Mouse (Mus musculus) intestine, postnatal 0 days (tissue): ENCODE data around the gene Zfp791. TPM values are rescaled to one million over a fixed set of nuclear protein-coding genes. Genes with fewer than 3 reads are reported as not detected.
"Not testable (repeated sequence)": the region's sequence is repeated elsewhere in the genome, so short reads cannot be mapped to it uniquely, and the experiment has no call there.

ENCODE experiments used
- ATAC-seq: fragments of 200-750 bp; cut with Nextera tagmentation; 2 replicates; pipeline ENCODE4 v1.8.0; 2017; ENCODE audit warnings: mild to moderate bottlenecking, moderate TSS enrichment, moderate library complexity
- H3K27ac ChIP-seq: fragments of 300-500 bp; sonication (generic); 2 replicates; pipeline ENCODE4 v1.5.1; 2014; ENCODE audit warnings: mild to moderate bottlenecking, low read depth, low read length, moderate library complexity
- H3K27me3 ChIP-seq: fragments of 300-500 bp; sonication (generic); replicated peaks from 2 replicates; pipeline ENCODE4 v1.6.1; 2014; ENCODE audit warnings: low read length, mixed read lengths; ENCODE audit not compliant: control insufficient read depth, insufficient read depth
- H3K36me3 ChIP-seq: fragments of 300-500 bp; sonication (generic); 2 replicates; pipeline ENCODE4 v1.6.1; 2014; ENCODE audit warnings: mild to moderate bottlenecking, moderate library complexity; ENCODE audit not compliant: control insufficient read depth, insufficient read depth
- H3K4me1 ChIP-seq: fragments of 300-500 bp; sonication (generic); replicated peaks from 2 replicates; pipeline ENCODE4 v1.6.1; 2014; ENCODE audit warnings: antibody characterized with exemption, low read length, mixed read lengths; ENCODE audit not compliant: control insufficient read depth, insufficient read depth
- H3K4me2 ChIP-seq: fragments of 300-500 bp; sonication (generic); replicated peaks from 2 replicates; pipeline ENCODE4 v1.6.1; 2014; ENCODE audit warnings: low read depth, mild to moderate bottlenecking, moderate library complexity
- H3K4me3 ChIP-seq: fragments of 300-500 bp; sonication (generic); 2 replicates; pipeline ENCODE4 v1.5.1; 2014; ENCODE audit warnings: low read depth, low read length
- H3K9ac ChIP-seq: fragments of 300-500 bp; sonication (generic); 2 replicates; pipeline ENCODE4 v1.6.1; 2014; ENCODE audit warnings: mild to moderate bottlenecking, low read depth, low read length
- H3K9me3 ChIP-seq: fragments of 300-500 bp; sonication (generic); 2 replicates; pipeline ENCODE4 v1.6.1; 2016; ENCODE audit warnings: mixed run types; ENCODE audit not compliant: control insufficient read depth
- CTCF ChIP-seq: sonication (generic); IDR thresholded peaks from 2 replicates; pipeline ENCODE4 v1.5.1; 2016; ENCODE audit warnings: low read depth, mild to moderate bottlenecking, control low read depth, antibody characterized with exemption, moderate library complexity
- WGBS: fragments of 180-500 bp; shearing (Covaris S2); extraction: QIAGEN DNeasy Blood & Tissue Kit; methylation state at CpG from one replicate; pipeline ENCODE4 v1.1.7; 2014; 5-methylcytosine and 5-hydroxymethylcytosine counted together
- polyA plus RNA-seq: library from polyadenylated mRNA; unstranded; fragments of >200 nt; fragmentation: Nextera tagmentation; extraction: Ambion mirVana; gene quantifications from 2 replicates; pipeline ENCODE4 v1.2.1, GENCODE M21; 2015

Gene Zfp791
- polyA plus RNA-seq, 1 experiment from 2014 or later = 1.4 TPM

DNA sequence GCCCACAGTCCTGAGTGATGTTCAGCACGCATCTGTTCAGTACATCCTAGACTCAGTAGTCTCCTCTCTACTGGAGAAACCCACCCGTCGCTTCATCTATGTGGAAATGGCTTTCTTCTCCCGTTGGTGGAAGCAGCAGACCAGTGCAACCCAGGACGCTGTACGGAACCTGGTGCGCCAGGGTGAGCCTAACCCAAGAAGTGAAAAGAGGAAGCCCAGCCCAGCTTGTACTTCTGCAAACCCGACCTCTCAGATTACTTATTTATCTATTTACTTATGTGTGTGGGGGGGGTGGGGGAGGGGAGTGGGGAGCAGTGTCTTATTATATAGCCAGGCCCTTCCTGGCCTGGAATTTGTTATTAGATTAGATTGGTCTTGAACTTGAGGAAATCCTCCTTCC, 38.3 kb downstream of the Zfp791 start:
- Histone ChIP-seq H3K9me3 (no peaks in the 10 kb centered on the region), H3K4me3 (0 out of 2 replicates have a peak overlapping the region, but pooled peaks have one; percentile 86), H3K27ac (no peak overlapping the region), H3K27me3 (no peaks in the 10 kb centered on the region), H3K9ac (no peak overlapping the region), H3K36me3 (peaks cover 41% of the 10 kb centered on the region), H3K4me2 (peak overlapping the region; percentile 87), H3K4me1 (peaks cover 7% of the 10 kb centered on the region)
- ATAC-seq = no peak
- 84% methylated on average over 8 of the region's 8 CpGs for WGBS
- no peak for TF ChIP-seq CTCF

DNA sequence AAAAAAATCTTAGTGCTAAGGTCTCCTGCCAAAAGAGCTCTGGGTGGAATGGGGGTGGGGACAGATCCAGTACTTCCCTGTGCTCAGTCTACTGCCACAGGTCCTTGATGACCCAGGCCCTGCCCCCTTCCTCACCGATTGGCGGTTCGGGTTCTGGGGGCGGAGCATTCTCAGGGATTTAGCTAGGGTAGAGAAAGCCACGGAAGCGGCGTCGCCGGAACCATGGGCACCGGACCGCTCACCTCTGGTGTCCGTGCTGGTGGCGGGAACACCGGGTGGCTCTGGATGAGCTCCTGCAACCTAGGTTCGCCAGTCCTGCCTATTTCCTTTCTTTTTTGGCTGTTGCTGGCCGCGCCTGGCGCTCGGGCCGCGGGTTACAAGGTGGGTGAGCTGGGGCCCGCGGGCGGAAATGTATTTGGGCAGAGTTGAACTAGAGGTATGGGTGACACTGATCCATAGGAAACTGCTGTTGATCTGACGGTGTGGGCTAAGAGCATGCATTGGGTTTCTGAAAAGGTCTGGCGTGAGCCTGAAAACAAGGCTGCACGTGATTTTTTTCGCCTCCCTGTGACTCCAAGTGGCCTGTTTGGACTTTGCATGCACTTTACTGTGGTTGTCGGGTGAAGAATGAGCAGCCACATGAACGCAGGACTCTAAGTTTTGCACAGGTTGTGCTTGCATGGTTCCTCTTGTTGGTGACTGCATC, 39.6 kb downstream of the Zfp791 start, which contains the start of gene Man2b1:
TSS of gene Man2b1 (plus strand) at position 163 of the 706 bp plus-strand sequence.
- peaks cover 7% of the 10 kb centered on the region for H3K4me1 ChIP-seq
- peak within 1 kb of the TSS; percentile 87 for H3K4me2 ChIP-seq
- H3K27ac ChIP-seq = peak within 1 kb of the TSS; percentile 83
- H3K9ac ChIP-seq = peak within 1 kb of the TSS; percentile 83
- ATAC-seq = peak; percentile 87
- peak within 1 kb of the TSS; percentile 86 for H3K4me3 ChIP-seq
- H3K27me3 ChIP-seq = no peaks in the 10 kb centered on the region
- H3K9me3 ChIP-seq = no peaks in the 10 kb centered on the region
- TF ChIP-seq CTCF = peak; percentile 59
- H3K36me3 ChIP-seq = peaks cover 33% of the 10 kb centered on the region
- under 1% methylated on average over 30 of the region's 30 CpGs for WGBS

DNA sequence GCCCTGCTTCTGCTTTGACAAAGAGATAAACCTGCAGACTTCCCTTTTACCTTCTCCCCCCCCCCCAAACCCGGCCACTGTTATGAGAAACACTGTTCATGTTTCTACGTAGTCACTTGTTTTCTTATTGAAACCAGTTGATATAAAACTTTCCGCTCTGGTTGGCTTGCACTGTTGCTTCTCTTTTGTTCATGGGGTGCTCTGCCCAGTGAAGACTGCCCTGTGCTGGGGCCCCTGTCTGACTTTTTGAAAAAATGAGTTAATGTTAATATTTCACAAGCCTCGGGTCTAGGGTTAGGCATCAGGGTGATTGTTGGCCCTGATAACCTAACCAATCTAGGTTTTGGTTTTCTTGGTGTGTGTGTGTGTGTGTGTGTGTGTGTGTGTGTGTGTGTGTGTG, 40.7 kb downstream of the Zfp791 start:
- not testable (repeated sequence) for H3K27me3 ChIP-seq, H3K9me3 ChIP-seq, H3K4me1 ChIP-seq, H3K9ac ChIP-seq, ATAC-seq, H3K4me2 ChIP-seq, H3K27ac ChIP-seq, H3K4me3 ChIP-seq
- WGBS = 80% methylated on average over 4 of the region's 4 CpGs
- H3K36me3 ChIP-seq = peaks cover 26% of the 10 kb centered on the region

DNA sequence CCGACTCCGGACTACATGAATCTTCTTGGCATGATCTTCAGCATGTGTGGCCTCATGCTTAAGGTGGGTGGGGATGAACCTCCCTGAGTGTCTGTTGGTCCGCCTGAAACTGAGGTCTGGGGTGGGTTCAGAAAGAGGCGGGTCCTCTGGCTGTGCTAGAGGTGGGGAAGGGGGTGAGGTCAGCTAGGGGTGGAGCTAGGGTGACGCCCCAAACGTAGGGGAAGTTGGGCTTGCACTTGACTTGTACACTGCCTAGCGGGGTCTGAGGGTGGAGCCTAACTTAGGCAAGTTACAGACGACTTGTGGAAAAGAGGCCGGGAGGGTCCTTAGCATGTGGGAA, 41.7 kb downstream of the Zfp791 start, which contains the start of gene Wdr83:
TSS of gene Wdr83 (minus strand) at position 91 of the 340 bp plus-strand sequence.
- Histone ChIP-seq H3K4me2 (peak within 1 kb of the TSS; percentile 98), H3K9me3 (no peaks in the 10 kb centered on the region), H3K9ac (peak within 1 kb of the TSS; percentile 86), H3K36me3 (peaks cover 24% of the 10 kb centered on the region), H3K27ac (peak within 1 kb of the TSS; percentile 81), H3K4me3 (peak within 1 kb of the TSS; percentile 89), H3K27me3 (no peaks in the 10 kb centered on the region), H3K4me1 (peaks cover 7% of the 10 kb centered on the region)
- ATAC-seq = no peak
- WGBS = 0% methylated on average over 9 of the region's 9 CpGs
- no peak for TF ChIP-seq CTCF

DNA sequence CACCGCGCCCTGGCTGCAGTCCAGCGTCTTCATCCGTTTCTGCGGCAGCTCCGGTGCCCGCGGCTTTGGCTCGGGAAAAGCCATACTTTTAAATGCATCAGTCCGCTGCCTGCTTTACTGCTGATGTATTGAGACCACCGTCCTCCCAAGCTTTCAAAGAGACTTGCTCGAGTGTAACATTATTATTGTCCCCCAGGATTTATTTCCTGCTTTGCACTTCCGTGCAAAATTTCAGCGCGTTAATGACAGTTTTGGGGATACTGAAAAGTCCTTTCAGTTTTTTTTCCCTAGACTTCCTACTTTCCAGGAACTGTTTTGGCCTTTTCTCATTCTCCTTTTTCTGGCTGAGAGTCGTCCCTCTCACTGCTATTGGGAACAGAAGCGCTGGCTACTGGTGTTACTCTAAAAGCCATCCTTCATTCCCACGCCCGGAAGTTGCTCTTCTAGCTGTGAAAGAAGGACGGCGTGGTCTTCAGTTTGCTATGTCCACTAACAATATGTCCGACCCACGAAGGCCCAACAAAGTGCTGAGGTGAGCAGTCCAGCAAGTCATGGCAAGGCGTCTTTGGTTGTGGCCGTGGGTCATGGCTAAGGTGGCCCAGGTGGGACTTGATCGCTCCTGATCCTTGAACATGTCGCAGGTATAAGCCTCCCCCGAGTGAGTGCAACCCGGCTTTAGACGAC, 42.2 kb downstream of the Zfp791 start, which contains the start of gene Wdr83os:
TSS of gene Wdr83os (plus strand) at position 209 of the 684 bp plus-strand sequence.
- under 1% methylated on average over 30 of the region's 30 CpGs for WGBS

DNA sequence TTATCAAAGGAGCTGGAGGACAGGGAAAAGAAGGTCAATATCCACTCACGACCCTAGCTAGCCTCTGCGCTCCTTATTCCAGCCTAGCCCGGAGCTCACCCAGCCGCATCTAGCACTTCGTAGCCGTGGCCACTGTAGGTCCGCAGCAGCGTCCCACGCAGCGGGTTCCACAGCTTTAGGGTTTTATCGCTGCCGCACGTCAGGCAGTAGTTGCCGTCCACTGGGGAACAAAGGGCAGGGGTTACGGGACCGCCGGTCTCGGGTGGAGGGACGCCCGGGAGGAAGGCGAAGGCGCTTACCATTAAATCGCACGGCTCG, 42.7 kb downstream of the Zfp791 start:
- under 1% methylated on average over 25 of the region's 25 CpGs for WGBS
- peak; percentile 9; the same call in 1 of the 2 replicates for TF ChIP-seq CTCF

More for the DNA sequence above, 42.2 kb downstream of the Zfp791 start, which contains the start of gene Wdr83os:
- H3K9ac ChIP-seq = peak within 1 kb of the TSS; percentile 86
- H3K4me1 ChIP-seq = peaks cover 7% of the 10 kb centered on the region
- TF ChIP-seq CTCF = no peak
- H3K4me3 ChIP-seq = peak within 1 kb of the TSS; percentile 89
- peak within 1 kb of the TSS; percentile 98 for H3K4me2 ChIP-seq
- H3K27me3 ChIP-seq = no peaks in the 10 kb centered on the region
- H3K9me3 ChIP-seq = no peaks in the 10 kb centered on the region
- peak within 1 kb of the TSS; percentile 81 for H3K27ac ChIP-seq
- peaks cover 25% of the 10 kb centered on the region for H3K36me3 ChIP-seq
- no peak for ATAC-seq

More for the DNA sequence above, 42.7 kb downstream of the Zfp791 start:
- Histone ChIP-seq H3K4me3 (peak overlapping the region; percentile 89), H3K4me1 (peaks cover 7% of the 10 kb centered on the region), H3K27me3 (no peaks in the 10 kb centered on the region), H3K36me3 (peaks cover 25% of the 10 kb centered on the region), H3K27ac (peak overlapping the region; percentile 81; the same call in 1 of the 2 replicates), H3K9me3 (no peaks in the 10 kb centered on the region), H3K9ac (peak overlapping the region; percentile 86), H3K4me2 (peak overlapping the region; percentile 98)
- no peak for ATAC-seq
